Mouse (Mus musculus) myocyte (in vitro differentiated cells): Measurements from ENCODE around the gene Sec14l3.

Source experiments
- E2F4 ChIP-seq: IDR thresholded peaks from one replicate; pipeline ENCODE4 v1.6.1; 2011; ENCODE audit warnings: mild to moderate bottlenecking, control low read depth, moderate library complexity; ENCODE audit not compliant: insufficient read depth
- POLR2A ChIP-seq: IDR thresholded peaks from one replicate; pipeline ENCODE4 v1.6.1; 2011; ENCODE audit warnings: low read depth, mild to moderate bottlenecking, control low read depth, moderate library complexity; ENCODE audit not compliant: insufficient read length
- POLR2AphosphoS2 ChIP-seq: IDR thresholded peaks from one replicate; pipeline ENCODE4 v1.6.1; 2011; ENCODE audit warnings: low read depth, control low read depth; ENCODE audit not compliant: insufficient read length
- TCF12 ChIP-seq: IDR thresholded peaks from one replicate; pipeline ENCODE4 v1.6.1; 2011; ENCODE audit warnings: mild to moderate bottlenecking, control low read depth; ENCODE audit not compliant: poor library complexity, insufficient read depth, severe bottlenecking

- no peak for TF ChIP-seq POLR2A
- no peak for TF ChIP-seq TCF12
- TF ChIP-seq E2F4: no peak
- TF ChIP-seq POLR2AphosphoS2: no peak
These were observed 55.0 kb downstream of the Sec14l3 start for GRCm38 (mm10) chr11:4119635-4120034.
